7 mouse cellular contexts compared by ENCODE assay signal in genomic region chr7:141950104-141951013, GRCm38 (mm10). TPM values are rescaled to one million over a fixed set of nuclear protein-coding genes. Genes with fewer than 3 reads are reported as not detected.
DNase-seq lines count a peak whose midpoint lies in the region; ATAC-seq lines count a peak whose summit lies in the region.

No protein-coding gene starts in this region.

- H3K9me3 ChIP-seq in megakaryocyte, embryonic 14.5 days: peaks cover 20% of the 10 kb centered on the region

- no peaks in the 10 kb centered on the region for H3K36me3 ChIP-seq in megakaryocyte, embryonic 14.5 days (replicated peaks; ENCODE audit: low read length)

- peaks cover 22% of the 10 kb centered on the region for H3K4me1 ChIP-seq in megakaryocyte, embryonic 14.5 days

- intact Hi-C loops in left cerebral cortex, postnatal 25 days (cut with DNase I): no loop called here

- peaks cover 99% of the 10 kb centered on the region for H3K27me3 ChIP-seq in megakaryocyte, embryonic 14.5 days (replicated peaks)

- DNase-seq in cerebellum, adult 9-10 months: peak; percentile 78
- DNase-seq in left cerebral cortex, postnatal 25 days (ENCODE audit: low spot score in 2 of 2): peak; percentile 60 to 67
- peak; percentile 73 for DNase-seq in neural tube, embryonic 10.5 days (ENCODE audit: extremely low spot score, low spot score)
- DNase-seq in thymus, postnatal 4 days: peak; percentile 50

- no peak for ATAC-seq in megakaryocyte, adult 5-6 weeks (ENCODE audit: poor library complexity, severe bottlenecking)
- 0 out of 2 replicates have a peak, but pooled peaks have one; percentile 7 for ATAC-seq in granulocyte monocyte progenitor cell, adult 5-6 weeks (replicated peaks; ENCODE audit: poor library complexity, severe bottlenecking)

- H3K4me3 ChIP-seq in megakaryocyte, embryonic 14.5 days (replicated peaks): peak overlapping the region; percentile 84

RNA-seq across cellular contexts. Expression of gene Brsk2, which starts 0.8 kb away (rescaled TPM):
- not detected in 2 replicates for polyA plus RNA-seq in megakaryocyte, embryonic 14.5 days (2012; ENCODE audit: insufficient read depth, low replicate concordance)
- total RNA-seq in megakaryocyte, adult 5-6 weeks (2015): not detected in 2 replicates
- not detected in 2 replicates for total RNA-seq in megakaryocyte, adult 5-6 weeks (2017)
- not detected in 2 replicates for total RNA-seq in granulocyte monocyte progenitor cell, adult 5-6 weeks (2014; fragmentation: Nextera tagmentation)
- total RNA-seq in granulocyte monocyte progenitor cell, adult 5-6 weeks (2017): not detected in 2 replicates
- 100 to 1,000 TPM; 206 to 226 TPM for total RNA-seq in left cerebral cortex, postnatal 25 days (2021)

RNA-seq across cellular contexts. Expression of gene Tollip, which starts 32.1 kb away (rescaled TPM):
- 31.0 and 40.1 TPM in 2 replicates for polyA plus RNA-seq in megakaryocyte, embryonic 14.5 days (2012; ENCODE audit: insufficient read depth, low replicate concordance)
- 29.0 and 30.9 TPM in 2 replicates for total RNA-seq in megakaryocyte, adult 5-6 weeks (2015)
- 30.7 and 38.7 TPM in 2 replicates for total RNA-seq in megakaryocyte, adult 5-6 weeks (2017)
- total RNA-seq in granulocyte monocyte progenitor cell, adult 5-6 weeks (2014; fragmentation: Nextera tagmentation): 25.2 and 34.4 TPM in 2 replicates
- 21.1 and 28.3 TPM in 2 replicates for total RNA-seq in granulocyte monocyte progenitor cell, adult 5-6 weeks (2017)
- 100 to 1,000 TPM; 138 to 140 TPM for total RNA-seq in left cerebral cortex, postnatal 25 days (2021)

Comparison
In these comparisons a context has a peak if more than half of its experiments do, and no peak if none do; other contexts are left out.
1. RNA of gene Brsk2, which starts 0.8 kb away (total RNA-seq): 206 to 226 TPM in left cerebral cortex, postnatal 25 days; not detected in megakaryocyte, adult 5-6 weeks and not detected in granulocyte monocyte progenitor cell, adult 5-6 weeks; every median in the first group is over 100 times any median in the second.
2. Peak in every context shown above with its lines, with median percentiles within 50 percentile points of each other: DNase-seq.